Mouse (Mus musculus) hindlimb bud, embryonic 11.5 days (tissue): ENCODE measurements around the gene Reg4.

ENCODE experiments used
- DNase-seq: peaks from one replicate; pipeline ENCODE4 v3.0.0-alpha.2; 2012; ENCODE audit warnings: low read depth, low spot score; ENCODE audit errors: extremely low spot score

The Reg4 gene

GRCm38 (mm10) chr3:98236266-98236665 is 14.3 kb downstream of the Reg4 start:
- no peak for DNase-seq

- DNase-seq, result no peak
Measured at GRCm38 (mm10) chr3:98237240-98237639, 15.3 kb downstream of the Reg4 start.

- no peak for DNase-seq
Measured at GRCm38 (mm10) chr3:98238150-98238549, 16.2 kb downstream of the Reg4 start.

DNA sequence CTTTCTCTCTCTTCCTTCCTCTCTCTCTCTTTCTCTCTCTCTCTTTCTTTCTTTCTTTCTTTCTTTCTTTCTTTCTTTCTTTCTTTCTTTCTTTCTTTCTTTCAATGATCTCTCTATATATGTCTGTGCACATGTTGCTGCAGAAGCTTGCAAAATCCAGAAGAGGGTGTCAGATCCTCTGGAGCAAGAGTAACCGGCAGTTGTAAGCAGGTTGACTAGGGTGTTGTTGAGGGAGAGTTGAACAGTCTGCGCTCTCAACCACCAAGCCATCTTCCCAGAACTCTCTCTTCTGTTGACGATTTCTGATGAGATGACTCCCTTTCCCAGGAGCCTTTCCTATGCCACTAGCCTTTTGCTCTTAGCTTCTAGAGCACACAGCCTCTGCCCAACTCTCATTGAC is 20.1 kb downstream of the Reg4 start:
- no peak for DNase-seq

DNA sequence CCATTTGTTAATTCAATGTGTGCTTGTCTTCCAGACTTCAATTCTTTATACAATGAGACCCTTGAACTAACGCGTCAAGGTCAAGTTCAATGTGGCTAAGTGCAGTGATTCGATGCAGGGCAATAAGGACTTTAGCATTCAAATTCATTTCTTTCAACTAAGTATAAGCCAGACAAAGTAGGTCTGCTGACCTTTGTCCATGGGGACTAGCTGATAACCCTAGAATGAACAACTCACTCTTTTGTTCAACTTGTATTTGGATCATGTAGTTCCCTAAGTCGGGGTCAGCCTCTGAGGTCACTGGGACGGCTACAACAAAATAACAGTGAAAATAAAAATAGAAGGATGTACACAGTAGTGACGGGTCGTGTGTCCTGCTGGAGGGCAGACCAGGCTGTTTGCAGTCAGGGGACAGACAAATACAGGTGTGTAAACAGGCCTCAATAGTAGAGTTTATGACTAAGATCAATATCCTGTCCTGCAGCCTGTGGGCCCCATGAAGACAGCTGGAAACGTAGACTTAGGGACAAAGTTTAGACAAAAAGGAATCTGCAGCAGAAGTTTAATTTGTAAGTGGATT is 20.6 kb downstream of the Reg4 start:
- DNase-seq, result no peak

DNA sequence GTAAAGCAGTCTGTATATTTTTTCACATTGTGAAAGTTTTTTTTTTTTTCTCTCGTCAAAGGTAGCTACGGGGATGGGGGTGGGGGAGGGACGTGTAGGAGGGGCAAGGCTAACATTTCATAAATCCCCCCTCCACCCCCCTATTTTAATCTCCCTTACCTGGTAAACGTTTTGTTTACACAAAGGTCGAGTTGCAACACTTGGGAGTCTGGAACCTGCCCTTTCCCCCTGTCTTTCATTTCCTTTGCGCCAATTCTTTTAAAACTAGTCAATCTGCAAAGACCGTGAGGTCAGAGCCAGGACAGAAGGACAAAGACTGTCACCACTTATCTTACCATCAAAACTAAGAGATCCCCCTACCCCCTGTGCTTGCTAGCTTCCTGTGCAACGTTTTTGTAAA is 23.9 kb downstream of the Reg4 start:
- no peak for DNase-seq

DNA sequence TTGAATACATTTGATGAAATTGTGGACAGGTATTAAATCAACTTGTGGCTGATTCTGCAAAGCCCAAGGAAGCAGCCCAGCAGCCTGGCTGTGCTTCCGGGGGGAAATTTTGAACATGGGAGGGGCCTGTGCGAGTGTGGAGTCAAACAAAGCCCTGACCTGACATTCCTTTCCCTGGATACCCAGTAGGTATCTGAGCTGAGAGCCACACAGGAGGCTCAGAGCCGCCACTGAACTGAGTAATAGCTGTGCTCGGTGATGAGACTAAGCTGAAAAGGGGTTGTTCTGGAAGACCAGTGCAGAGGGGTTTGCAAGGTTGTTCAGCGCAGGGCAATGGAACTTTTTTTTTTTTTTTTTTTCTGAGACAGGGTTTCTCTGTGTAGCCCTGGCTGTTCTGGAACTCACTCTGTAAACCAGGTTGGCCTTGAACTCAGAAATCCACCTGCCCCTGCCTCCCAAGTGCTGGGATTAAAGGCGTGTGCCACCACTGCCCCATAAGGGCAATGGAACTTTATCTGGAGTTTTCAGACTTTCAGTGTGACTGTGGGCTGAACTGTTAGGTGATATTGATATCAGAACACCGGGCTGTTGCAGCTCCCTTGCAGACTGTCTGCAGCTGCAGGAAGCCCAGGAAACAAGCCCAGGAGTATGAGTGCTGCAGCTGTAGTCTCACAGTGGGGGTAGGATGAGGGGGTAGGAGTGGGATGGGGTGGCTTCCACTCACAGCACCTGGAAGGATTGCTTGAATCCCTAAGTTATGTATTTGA is 25.2 kb downstream of the Reg4 start:
- DNase-seq, result no peak

- no peak for DNase-seq
Measured at GRCm38 (mm10) chr3:98249378-98249777, 27.4 kb downstream of the Reg4 start.

DNA sequence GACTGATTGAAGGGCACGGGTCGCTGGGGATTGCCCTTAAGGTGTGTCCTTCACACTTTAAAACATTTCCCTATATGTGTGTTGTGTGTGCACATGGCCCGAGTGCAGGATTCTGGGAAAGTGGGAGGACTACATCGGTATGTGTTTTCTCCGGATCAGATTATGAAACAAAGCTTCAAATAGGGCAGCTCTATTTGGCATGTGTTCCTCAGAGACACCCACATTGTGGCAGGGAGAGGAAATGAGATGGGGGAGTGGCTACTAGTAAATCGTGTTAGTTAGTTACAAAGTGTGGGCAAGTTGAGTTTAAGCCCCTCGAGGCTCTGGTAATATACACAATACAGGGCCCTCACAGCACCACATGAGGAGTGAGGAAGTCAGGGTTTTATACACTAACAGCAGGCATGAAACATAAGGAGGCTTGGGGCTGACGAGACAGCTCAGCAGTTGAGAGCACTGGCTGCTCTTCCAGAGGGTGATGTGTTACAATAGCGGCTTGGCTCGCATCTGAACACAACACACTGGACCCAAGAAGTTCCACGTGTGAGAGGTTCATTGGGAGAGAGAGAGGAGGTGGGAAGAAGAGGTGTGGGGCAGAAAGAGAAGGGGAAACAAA is 28.0 kb downstream of the Reg4 start:
- no peak for DNase-seq

- no peak for DNase-seq
Measured at GRCm38 (mm10) chr3:98254059-98254458, 32.1 kb downstream of the Reg4 start.

GRCm38 (mm10) chr3:98254656-98255583 is 33.0 kb downstream of the Reg4 start:
- DNase-seq, result no peak

DNA sequence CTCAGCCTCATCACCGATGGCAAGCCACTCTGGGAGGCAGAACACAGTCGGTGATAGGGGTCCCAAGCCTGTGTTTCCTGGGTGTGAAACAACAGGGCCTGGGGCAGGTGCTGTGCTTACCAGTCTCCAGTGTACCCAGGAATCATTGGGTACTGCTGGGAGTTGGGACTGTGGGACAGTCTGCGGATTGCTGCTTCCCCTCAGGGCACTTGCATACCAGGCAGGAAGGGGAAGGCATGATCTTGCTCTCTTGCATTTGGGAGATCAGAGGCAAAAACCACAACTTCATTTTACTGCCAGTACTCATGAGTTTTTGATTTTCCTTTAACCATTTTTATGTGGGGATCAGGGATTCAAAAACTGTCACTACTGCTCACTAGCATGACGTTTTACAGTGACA is 36.8 kb downstream of the Reg4 start:
- DNase-seq, result no peak

DNA sequence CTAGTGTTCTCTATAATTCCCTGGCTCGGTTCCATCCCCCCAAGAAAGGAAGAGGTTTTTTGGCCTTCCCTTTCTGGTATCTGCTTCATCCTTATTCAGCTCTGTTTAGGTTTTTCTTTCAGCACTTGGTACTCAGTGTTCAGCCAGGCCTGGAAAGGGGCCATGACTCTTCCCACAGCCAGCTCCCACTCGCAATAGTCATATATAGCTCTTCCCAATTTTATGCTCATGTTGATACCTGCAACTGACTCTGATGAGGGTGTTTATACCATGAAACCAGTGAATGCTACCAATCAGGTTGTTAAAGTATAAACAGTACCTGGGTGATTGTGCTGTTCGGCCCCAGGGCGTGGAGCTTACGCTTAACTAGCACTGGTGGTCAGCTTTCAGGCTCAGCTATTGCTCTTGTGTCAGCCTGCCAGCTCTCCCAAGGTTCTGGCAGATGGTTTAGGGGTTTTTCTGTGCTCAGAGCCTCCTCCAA is 37.4 kb downstream of the Reg4 start:
- DNase-seq, result no peak

DNA sequence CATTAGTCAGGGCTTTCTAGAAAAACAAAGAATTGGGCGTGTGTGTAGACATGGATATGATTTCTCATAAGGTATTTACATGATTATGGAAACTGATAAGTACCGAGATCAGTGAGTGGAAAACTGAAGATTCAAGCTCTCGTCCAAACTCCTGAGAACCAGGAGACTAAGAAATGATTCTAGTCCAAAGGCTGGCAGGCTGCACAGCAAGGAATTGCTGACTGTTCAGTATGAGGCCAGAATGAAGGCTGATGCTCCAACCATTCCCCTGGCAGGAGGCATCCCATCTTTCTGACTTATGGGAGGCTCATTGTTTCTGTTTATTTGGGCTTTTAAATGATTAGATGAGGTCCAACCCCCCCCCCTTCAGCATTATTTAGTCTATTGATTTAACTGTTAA is 38.6 kb downstream of the Reg4 start:
- DNase-seq, result no peak

- DNase-seq, result no peak
Measured at GRCm38 (mm10) chr3:98261415-98261814, 39.5 kb downstream of the Reg4 start.

- no peak for DNase-seq
Measured at GRCm38 (mm10) chr3:98262133-98262532, 40.2 kb downstream of the Reg4 start.

GRCm38 (mm10) chr3:98267249-98267651 is 45.3 kb downstream of the Reg4 start:
- DNase-seq, result no peak

DNA sequence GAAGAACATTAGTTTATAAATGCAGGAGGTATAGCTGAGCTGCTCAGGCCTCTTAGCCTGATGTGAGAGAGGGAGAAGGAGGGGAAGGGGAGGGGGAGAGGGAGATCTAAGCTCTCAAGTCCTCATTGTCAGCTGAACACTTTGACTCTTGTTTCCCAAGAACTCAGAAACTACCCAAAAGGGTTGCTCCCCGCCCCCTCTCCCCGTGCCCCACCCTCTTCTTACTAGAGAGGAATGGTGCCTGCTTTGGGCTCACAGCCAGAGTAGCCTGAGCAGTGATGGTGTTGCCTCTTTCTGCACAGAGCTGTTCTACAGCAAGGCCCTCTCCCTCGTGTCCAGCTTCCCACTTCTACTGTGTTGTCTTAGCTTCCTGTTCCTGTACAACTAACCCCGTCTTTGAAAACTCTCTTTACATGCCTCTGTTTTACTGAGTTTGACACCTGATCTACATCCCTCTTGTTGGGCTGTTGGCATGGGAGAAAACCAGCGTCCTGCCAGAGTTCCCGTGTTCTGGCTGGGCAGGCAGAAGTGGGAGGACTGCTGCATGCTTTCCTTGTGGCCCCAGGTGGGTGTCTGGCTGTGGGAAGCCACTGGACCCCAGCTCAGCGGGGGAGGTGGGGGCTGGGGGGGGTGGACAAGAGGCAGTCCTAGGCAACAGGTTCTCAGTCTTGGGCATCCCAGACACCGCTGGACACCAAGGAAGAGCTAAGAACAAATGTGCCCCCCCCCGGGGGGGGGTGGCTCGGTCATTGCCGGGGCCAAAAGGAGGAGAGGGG is 51.9 kb downstream of the Reg4 start:
- DNase-seq, result no peak

DNA sequence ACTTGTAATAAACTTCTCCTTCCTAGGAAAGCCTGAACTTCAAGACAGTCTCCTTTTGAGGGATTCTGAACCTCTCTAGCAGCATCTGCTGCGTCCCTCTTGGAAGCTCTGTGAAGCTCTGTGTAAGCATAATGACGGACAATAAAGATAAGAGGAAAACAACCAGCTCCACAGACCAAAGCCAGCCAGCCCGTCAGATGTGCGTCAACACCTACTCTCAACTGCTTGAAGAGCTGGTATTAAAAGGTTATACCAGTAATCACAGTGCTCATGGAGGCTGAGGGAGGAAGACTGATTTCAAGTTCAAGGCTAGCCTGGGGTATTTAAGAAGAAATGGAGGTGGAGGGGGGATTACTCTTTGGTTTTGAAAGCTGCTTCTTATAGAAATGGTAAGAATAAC is 57.7 kb downstream of the Reg4 start:
- DNase-seq, result no peak

- no peak for DNase-seq
Measured at GRCm38 (mm10) chr3:98280204-98280932, 58.4 kb downstream of the Reg4 start, which contains the start of gene Hmgcs2. Gene Hmgcs2 (plus strand): TSS chr3:98280435.
